Mouse (Mus musculus) spleen, adult 2 months (tissue): ENCODE results near the gene Lrfn4.

ENCODE experiments used
- CTCF ChIP-seq: fragments of 200-500 bp; IDR thresholded peaks from 2 replicates; pipeline ENCODE4 v1.5.1; 2011; ENCODE audit warnings: mild to moderate bottlenecking, inconsistent platforms; ENCODE audit not compliant: insufficient read depth, insufficient read length, insufficient replicate concordance; ENCODE audit errors: extremely low read depth
- POLR2A ChIP-seq: fragments of 200-500 bp; IDR thresholded peaks from 2 replicates; pipeline ENCODE4 v1.6.1; 2011; ENCODE audit warnings: low read depth, low read length, inconsistent platforms

DNA sequence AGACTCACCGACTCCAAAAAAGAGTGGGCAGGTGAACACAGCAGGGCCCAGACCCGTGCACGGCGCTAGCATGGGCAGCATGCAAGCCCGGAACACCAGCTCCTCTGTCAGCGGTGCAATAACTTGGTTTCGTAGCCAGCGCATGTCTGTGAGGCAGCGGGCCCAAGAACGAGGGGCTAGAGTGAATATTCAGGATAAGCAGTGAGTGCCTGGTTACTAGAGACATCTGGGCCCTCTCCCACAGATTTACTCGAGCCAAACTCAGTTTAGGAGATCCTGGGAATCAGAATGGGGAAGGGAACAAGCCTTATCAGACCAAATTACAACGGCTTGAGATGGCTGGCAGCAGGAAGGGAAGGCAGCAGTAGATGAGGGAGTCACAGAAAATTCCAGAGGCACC lies 8.5 kb upstream of the Lrfn4 start:
- no peak for TF ChIP-seq CTCF
- TF ChIP-seq POLR2A: no peak
